Mouse (Mus musculus) forebrain, embryonic 13.5 days (tissue): ENCODE data around the gene Cnksr1. TPM values are rescaled to one million over a fixed set of nuclear protein-coding genes. Genes with fewer than 3 reads are reported as not detected.

Experiments used
- polyA plus RNA-seq: library from polyadenylated mRNA; unstranded; fragments of >200 nt; fragmentation: Nextera tagmentation; extraction: Ambion mirVana; gene quantifications from 2 replicates; pipeline ENCODE4 v1.2.1, GENCODE M21; 2015

The Cnksr1 gene
- polyA plus RNA-seq, 1 experiment from 2014 or later, result not detected

Other genes starting within 250 kb of the Cnksr1 start
- gene Dhdds, start 237.5 kb downstream of the Cnksr1 start, polyA plus RNA-seq, result 47.1 and 47.6 TPM in 2 replicates
- gene Lin28a, start 219.6 kb downstream of the Cnksr1 start, polyA plus RNA-seq, result 0.15 and 0.34 TPM in 2 replicates
- not detected in 2 replicates for gene Zfp683, start 184.6 kb downstream of the Cnksr1 start, polyA plus RNA-seq
- gene Crybg2, start 177.6 kb downstream of the Cnksr1 start, polyA plus RNA-seq, result 0.47 and 0.53 TPM in 2 replicates
- gene Cd52, start 143.3 kb downstream of the Cnksr1 start, polyA plus RNA-seq, result 2.2 and 2.6 TPM in 2 replicates
- gene Ubxn11, start 135.8 kb downstream of the Cnksr1 start, polyA plus RNA-seq, result 6.2 and 9.4 TPM in 2 replicates
- gene Sh3bgrl3, start 109.6 kb downstream of the Cnksr1 start, polyA plus RNA-seq, result 285 TPM in 2 replicates
- 22.6 and 22.8 TPM in 2 replicates for gene Cep85, start 51.3 kb downstream of the Cnksr1 start, polyA plus RNA-seq
- gene Gm7534, start 35.4 kb downstream of the Cnksr1 start, polyA plus RNA-seq, result not detected in 2 replicates
- not detected in 2 replicates for gene Catsper4, start 11.0 kb downstream of the Cnksr1 start, polyA plus RNA-seq
- gene E130218I03Rik, start 5.3 kb upstream of the Cnksr1 start, polyA plus RNA-seq, result 0.65 and 0.68 TPM in 2 replicates
- gene Zfp593, start 7.2 kb upstream of the Cnksr1 start, polyA plus RNA-seq, result 16.6 and 17.2 TPM in 2 replicates
- gene Gm30191, start 8.5 kb upstream of the Cnksr1 start, polyA plus RNA-seq, result not detected in 2 replicates
- gene Grrp1, start 15.7 kb upstream of the Cnksr1 start, polyA plus RNA-seq, result 4.7 and 5.1 TPM in 2 replicates
- gene Pdik1l, start 49.5 kb upstream of the Cnksr1 start, polyA plus RNA-seq, result 32.4 and 37.3 TPM in 2 replicates
- 0.16 TPM in 1 of 2 replicates, not detected in the other for gene Trim63, start 76.7 kb upstream of the Cnksr1 start, polyA plus RNA-seq
- gene Slc30a2, start 104.8 kb upstream of the Cnksr1 start, polyA plus RNA-seq, result not detected in 2 replicates
- 0.12 and 0.37 TPM in 2 replicates for gene Extl1, start 145.5 kb upstream of the Cnksr1 start, polyA plus RNA-seq
- 6.3 and 6.5 TPM in 2 replicates for gene Pafah2, start 157.9 kb upstream of the Cnksr1 start, polyA plus RNA-seq
- gene Stmn1, start 229.9 kb upstream of the Cnksr1 start, polyA plus RNA-seq, result 6,579 and 6,954 TPM in 2 replicates